ENCODE assay signal across 9 mouse cellular contexts in genomic region chr11:87426121-87426449, GRCm38 (mm10). TPM values are rescaled to one million over a fixed set of nuclear protein-coding genes. Genes with fewer than 3 reads are reported as not detected.
DNase-seq lines count a peak whose midpoint lies in the region; ATAC-seq and TF ChIP-seq lines count a peak whose summit lies in the region.
"Had no signal": no experiment of that assay in that cellular context is flagged by ENCODE, and none has a peak within 500 bp of the region (broad histone marks: within the 10 kb centered on the region; RNA-seq: fewer than 3 reads in every experiment).

No protein-coding gene starts in this region.

- peak overlapping the region; percentile 47; the same call in 1 of the 2 replicates for H3K9ac ChIP-seq in hindbrain, embryonic 16.5 days (ENCODE audit: low read depth, low read length)
- peak overlapping the region; percentile 16; the same call in 1 of the 2 replicates for H3K9ac ChIP-seq in midbrain, embryonic 15.5 days

- H3K4me3 ChIP-seq in kidney, adult 2 months (ENCODE audit: insufficient read depth, low read depth, low read length), result no peak overlapping the region; the same call in 1 of the 2 replicates
- peak overlapping the region; percentile 48 for H3K4me3 ChIP-seq in brown adipose tissue, adult 24 weeks (ENCODE audit: insufficient read depth, low read depth, low read length)
- H3K4me3 ChIP-seq in hindbrain, embryonic 16.5 days (ENCODE audit: low read length), result peak overlapping the region; percentile 39
- H3K4me3 ChIP-seq in midbrain, embryonic 15.5 days, result peak overlapping the region; percentile 28

- H3K27me3 ChIP-seq in kidney, adult 2 months (replicated peaks; ENCODE audit: control insufficient read depth, insufficient read depth, low read length), result no peaks in the 10 kb centered on the region
- H3K27me3 ChIP-seq in hindbrain, embryonic 16.5 days (replicated peaks; ENCODE audit: control insufficient read depth, insufficient read depth, low read length), result no peaks in the 10 kb centered on the region
- H3K27me3 ChIP-seq in midbrain, embryonic 15.5 days (replicated peaks), result no peaks in the 10 kb centered on the region
- H3K27me3 ChIP-seq: Patski had no signal

- peak overlapping the region; percentile 82 for H3K27ac ChIP-seq in kidney, adult 2 months (ENCODE audit: insufficient read depth, low read depth, low read length)
- H3K27ac ChIP-seq in brown adipose tissue, adult 24 weeks (replicated peaks; ENCODE audit: low read depth, low read length), result peak overlapping the region; percentile 53
- H3K27ac ChIP-seq in hindbrain, embryonic 16.5 days (ENCODE audit: low read depth, low read length), result peak overlapping the region; percentile 55
- peak overlapping the region; percentile 66 for H3K27ac ChIP-seq in midbrain, embryonic 15.5 days

- H3K36me3 ChIP-seq in kidney, adult 2 months (ENCODE audit: control insufficient read depth, insufficient read depth, low read length), result no peaks in the 10 kb centered on the region
- no peaks in the 10 kb centered on the region for H3K36me3 ChIP-seq in hindbrain, embryonic 16.5 days (ENCODE audit: control insufficient read depth, insufficient read depth, low read length)
- no peaks in the 10 kb centered on the region for H3K36me3 ChIP-seq in midbrain, embryonic 15.5 days (replicated peaks)

- peak overlapping the region; percentile 64 for H3K4me2 ChIP-seq in hindbrain, embryonic 16.5 days (ENCODE audit: low read length)
- H3K4me2 ChIP-seq in midbrain, embryonic 15.5 days, result peak overlapping the region; percentile 42

- peaks cover 4% of the 10 kb centered on the region; the same call in 1 of the 2 replicates for H3K4me1 ChIP-seq in kidney, adult 2 months (ENCODE audit: control insufficient read depth, insufficient read depth, low read length)
- H3K4me1 ChIP-seq in brown adipose tissue, adult 24 weeks (ENCODE audit: control insufficient read depth, insufficient read depth, insufficient read length, low read length), result 0 out of 2 replicates have a peak, but pooled peaks cover 2% of the 10 kb centered on the region
- H3K4me1 ChIP-seq in hindbrain, embryonic 16.5 days (ENCODE audit: control insufficient read depth, insufficient read depth, low read depth, low read length), result peaks cover 12% of the 10 kb centered on the region
- peaks cover 21% of the 10 kb centered on the region for H3K4me1 ChIP-seq in midbrain, embryonic 15.5 days

- DNase-seq in kidney, adult 2 months, result no peak
- no peak for DNase-seq in kidney, adult 11 months
- no peak for DNase-seq in right cerebral cortex, adult 18-20 months
- DNase-seq in layer of hippocampus, postnatal 36 days, result no peak
- DNase-seq in urinary bladder, postnatal 10 days (ENCODE audit: low spot score), result no peak

- 0% methylated on average over 7 of the region's 7 CpGs for WGBS in kidney, adult 2 months
- whole genome bisulfite sequencing in hindbrain, embryonic 16.5 days, result 0% methylated on average over 7 of the region's 7 CpGs
- WGBS in midbrain, embryonic 15.5 days, result 1% methylated on average over 7 of the region's 7 CpGs

- no peak for TF ChIP-seq POLR2A in kidney, adult 2 months (IDR thresholded peaks at IDR 0.05; ENCODE audit: low read depth, low read length)

- H3K9me3 ChIP-seq in hindbrain, embryonic 16.5 days (ENCODE audit: control insufficient read depth, low read length), result no peaks in the 10 kb centered on the region
- no peaks in the 10 kb centered on the region for H3K9me3 ChIP-seq in midbrain, embryonic 15.5 days

- ATAC-seq in hindbrain, embryonic 16.5 days, result no peak; the same call in 1 of the 2 replicates
- ATAC-seq in midbrain, embryonic 15.5 days (replicated peaks), result no peak

- no peak for TF ChIP-seq CTCF in kidney, adult 2 months (conservative IDR thresholded peaks at IDR 0.05; ENCODE audit: insufficient read depth, insufficient read length, low read depth, low read length)

RNA-seq across cellular contexts. Expression of gene Tex14, which starts 21.2 kb away (rescaled TPM):
- polyA plus RNA-seq in kidney, adult 2 months (2012; rRNA removed), result 0.08 and 0.34 TPM in 2 replicates
- not detected in 2 replicates for polyA plus RNA-seq in brown adipose tissue, adult 24 weeks (2012; ENCODE audit: insufficient read depth, insufficient read length, missing spikeins)
- 1.7 and 1.9 TPM in 2 replicates for polyA plus RNA-seq in hindbrain, embryonic 16.5 days (2015; fragmentation: Nextera tagmentation; extraction: Ambion mirVana)
- polyA plus RNA-seq in midbrain, embryonic 15.5 days (2015; fragmentation: Nextera tagmentation; extraction: Ambion mirVana), result 0.28 and 0.50 TPM in 2 replicates
- under 1 TPM; 0.25 to 0.43 TPM for total RNA-seq in layer of hippocampus, postnatal 36 days (2021)

RNA-seq across cellular contexts. Expression of gene Rad51c, which starts 21.3 kb away (rescaled TPM):
- polyA plus RNA-seq in kidney, adult 2 months (2012; rRNA removed), result 0.46 and 0.77 TPM in 2 replicates
- 0.54 TPM in 1 of 2 replicates, not detected in the other for polyA plus RNA-seq in brown adipose tissue, adult 24 weeks (2012; ENCODE audit: insufficient read depth, insufficient read length, missing spikeins)
- polyA plus RNA-seq in hindbrain, embryonic 16.5 days (2015; fragmentation: Nextera tagmentation; extraction: Ambion mirVana), result 3.8 and 5.1 TPM in 2 replicates
- 4.0 and 4.5 TPM in 2 replicates for polyA plus RNA-seq in midbrain, embryonic 15.5 days (2015; fragmentation: Nextera tagmentation; extraction: Ambion mirVana)
- total RNA-seq in layer of hippocampus, postnatal 36 days (2021), result 1 to 10 TPM; 4.6 to 6.1 TPM
